Mouse (Mus musculus) ES-E14 (cell line): ENCODE data around the gene Mrtfb. TPM values are rescaled to one million over a fixed set of nuclear protein-coding genes. Genes with fewer than 3 reads are reported as not detected.

ENCODE experiments used
- DNase-seq: peaks from one replicate; pipeline ENCODE4 v3.0.0-alpha.2; 2013; ENCODE audit warnings: low read depth, low spot score
- H3K27ac ChIP-seq: 2 replicates; pipeline ENCODE4 v1.5.1; 2012; ENCODE audit warnings: low read depth, mild to moderate bottlenecking, low read length, moderate library complexity, mixed read lengths; ENCODE audit not compliant: poor library complexity, insufficient read depth, severe bottlenecking
- H3K36me3 ChIP-seq: 2 replicates; pipeline ENCODE4 v1.6.1; 2012; ENCODE audit warnings: mild to moderate bottlenecking, low read length, moderate library complexity, mixed read lengths; ENCODE audit not compliant: control insufficient read depth, poor library complexity, insufficient read depth, severe bottlenecking
- H3K4me1 ChIP-seq, 2 experiments: fragments of 150-350 bp in 1 of 2; sonication (generic) in 1 of 2; 2 replicates each; pipeline ENCODE4 v1.6.1; 2012; ENCODE audit warnings: low read length in 2 of 2, mild to moderate bottlenecking in 1 of 2, mixed read lengths in 1 of 2; ENCODE audit not compliant: control insufficient read depth in 2 of 2, insufficient read depth in 2 of 2, poor library complexity in 1 of 2
- H3K4me3 ChIP-seq, 2 experiments: fragments of 150-350 bp in 1 of 2; sonication (generic) in 1 of 2; 2 replicates each; pipeline ENCODE4 v1.5.1; 2012; ENCODE audit warnings: low read length in 2 of 2, low read depth in 1 of 2, mild to moderate bottlenecking in 1 of 2, mixed read lengths in 1 of 2; ENCODE audit not compliant: insufficient read depth in 1 of 2, poor library complexity in 1 of 2, severe bottlenecking in 1 of 2
- H3K9ac ChIP-seq: 2 replicates; pipeline ENCODE4 v1.6.1; 2012; ENCODE audit warnings: low read depth, mild to moderate bottlenecking, low read length, mixed read lengths; ENCODE audit not compliant: poor library complexity, insufficient read depth, severe bottlenecking
- H3K9me3 ChIP-seq: fragments of 150-350 bp; sonication (generic); 2 replicates; pipeline ENCODE4 v1.6.1; 2012; ENCODE audit warnings: low read depth, mild to moderate bottlenecking, low read length; ENCODE audit not compliant: control insufficient read depth, insufficient read depth
- CHD2 ChIP-seq: IDR thresholded peaks from 2 replicates; pipeline ENCODE4 v1.6.1; 2014; ENCODE audit warnings: mild to moderate bottlenecking, low read depth, low read length, inconsistent platforms
- HCFC1 ChIP-seq: IDR thresholded peaks from 2 replicates; pipeline ENCODE4 v1.6.1; 2012; ENCODE audit warnings: low read length, inconsistent platforms, borderline replicate concordance; ENCODE audit not compliant: insufficient read depth
- MAFK ChIP-seq: IDR thresholded peaks from 2 replicates; pipeline ENCODE4 v1.6.1; 2014; ENCODE audit warnings: mild to moderate bottlenecking, low read depth, low read length, inconsistent platforms; ENCODE audit not compliant: insufficient read depth
- ZC3H11A ChIP-seq: IDR thresholded peaks from 2 replicates; pipeline ENCODE4 v1.6.1; 2012; ENCODE audit warnings: low read depth, mild to moderate bottlenecking, inconsistent platforms, low read length, borderline replicate concordance
- ZNF384 ChIP-seq: IDR thresholded peaks from 2 replicates; pipeline ENCODE4 v1.6.1; 2012; ENCODE audit warnings: low read depth, low read length, inconsistent platforms
- in situ Hi-C, 2 experiments: fragments of 600-800 bp; cut with MboI; formaldehyde crosslinking; loops; one replicate each; pipeline ENCODE4 v1.15.1; 2025; ENCODE audit warnings: low sequenced_read_pairs in 2 of 2, inconsistent platforms in 1 of 2; ENCODE audit not compliant: unreplicated experiment in 2 of 2
- total RNA-seq: library from RNA; depleted of rRNA; stranded (reverse); fragments of 300-350 nt; gene quantifications from 2 replicates; pipeline ENCODE4 v1.2.3, GENCODE M21; 2012

Gene Mrtfb
- total RNA-seq, 1 experiment: 9.6 TPM

DNA sequence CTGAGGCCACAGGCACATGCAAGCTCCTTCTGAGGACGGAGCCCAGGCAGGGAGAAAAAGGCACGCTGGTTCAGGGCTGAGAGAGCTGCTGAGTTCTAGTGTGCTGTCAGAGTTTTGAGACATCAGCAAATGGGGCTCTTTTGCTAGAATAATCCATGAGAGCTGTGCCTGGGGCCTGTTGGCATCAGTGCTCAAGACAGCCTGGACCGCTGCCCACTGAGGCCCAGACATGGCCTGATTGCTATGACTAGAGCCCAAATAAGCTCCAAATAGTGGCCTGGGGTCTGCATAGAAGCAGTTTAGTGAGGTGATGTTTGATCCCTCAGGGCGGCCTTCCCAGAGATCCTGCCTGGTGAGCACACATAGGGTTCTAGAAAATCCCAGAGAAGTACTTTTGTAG lies 195.7 kb downstream of the Mrtfb start:
- no peaks in the 10 kb centered on the region for H3K36me3 ChIP-seq
- no peaks in the 10 kb centered on the region for H3K9me3 ChIP-seq
- H3K9ac ChIP-seq: no peak overlapping the region
- TF ChIP-seq MAFK (no peak), ZC3H11A (no peak), ZNF384 (no peak), HCFC1 (no peak), CHD2 (no peak)
- peaks cover 0 to 5% of the 10 kb centered on the region in 2 experiments; a peak in 1 of 4 replicates for H3K4me1 ChIP-seq
- no peak overlapping the region for H3K4me3 ChIP-seq
- no peak for DNase-seq
- H3K27ac ChIP-seq: no peak overlapping the region
- in situ Hi-C loops: no loop called here

DNA sequence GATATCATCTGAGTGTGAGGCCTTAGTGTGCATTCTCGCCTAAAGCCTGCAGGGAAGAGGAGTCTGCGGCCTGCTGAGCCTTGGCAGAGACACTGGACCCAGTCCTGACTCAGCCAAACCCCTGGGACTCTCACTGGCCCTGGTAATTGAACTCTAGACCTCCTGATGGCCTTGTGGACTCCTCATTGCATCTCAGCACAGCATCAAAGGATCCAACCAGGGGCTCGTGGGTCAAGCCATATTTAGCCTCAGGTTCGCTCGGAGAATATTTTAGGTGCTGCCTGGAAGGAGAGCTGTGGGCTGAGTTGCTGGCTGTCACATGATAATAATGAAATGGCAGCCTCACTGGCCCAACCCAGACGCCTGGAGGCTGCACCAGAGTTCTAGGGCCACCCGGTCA lies 196.4 kb downstream of the Mrtfb start:
- Histone ChIP-seq H3K9me3 (no peaks in the 10 kb centered on the region), H3K4me3 (no peak overlapping the region), H3K27ac (no peak overlapping the region), H3K9ac (no peak overlapping the region), H3K36me3 (no peaks in the 10 kb centered on the region), H3K4me1 (0 out of 4 replicates have a peak, but pooled peaks cover 0 to 3% of the 10 kb centered on the region in 2 experiments)
- in situ Hi-C loops: no loop called here
- DNase-seq: no peak
- TF ChIP-seq MAFK (no peak), CHD2 (no peak), ZNF384 (no peak), ZC3H11A (no peak), HCFC1 (no peak)

DNA sequence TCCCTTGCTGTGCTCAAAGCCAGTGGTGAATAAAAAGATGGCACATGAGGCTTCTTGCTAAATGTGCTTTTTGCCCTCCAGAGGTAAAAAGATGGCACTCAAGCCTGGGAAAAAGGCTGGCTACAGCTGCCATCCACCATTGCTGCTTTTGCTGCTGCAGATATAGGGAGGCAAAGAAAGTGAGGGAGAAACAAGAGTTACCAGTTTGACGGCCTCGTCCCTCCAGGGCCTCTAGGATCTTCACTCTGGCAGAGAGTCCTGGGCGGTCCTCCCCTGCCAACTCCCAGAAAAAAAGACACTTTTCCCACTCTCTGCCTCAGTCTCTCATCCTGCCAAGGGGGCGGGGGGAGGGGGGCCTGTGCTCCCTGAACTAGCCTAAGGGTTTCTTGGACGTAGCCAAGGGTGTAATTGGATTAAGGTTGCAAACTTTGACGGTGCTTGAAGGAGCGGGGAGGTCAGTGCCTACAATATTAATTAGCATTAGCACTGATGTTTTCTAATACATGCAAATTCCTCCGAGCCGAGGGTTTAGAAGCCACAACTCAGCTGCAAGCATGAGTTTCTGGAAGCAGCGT lies 197.8 kb downstream of the Mrtfb start:
- in situ Hi-C loops: no loop called here
- no peak for TF ChIP-seq HCFC1
- DNase-seq: no peak
- Histone ChIP-seq H3K4me1 (0 out of 4 replicates have a peak, but pooled peaks cover 0 to 3% of the 10 kb centered on the region in 2 experiments), H3K9ac (no peak overlapping the region), H3K9me3 (no peaks in the 10 kb centered on the region), H3K4me3 (no peak overlapping the region), H3K27ac (no peak overlapping the region), H3K36me3 (no peaks in the 10 kb centered on the region)

DNA sequence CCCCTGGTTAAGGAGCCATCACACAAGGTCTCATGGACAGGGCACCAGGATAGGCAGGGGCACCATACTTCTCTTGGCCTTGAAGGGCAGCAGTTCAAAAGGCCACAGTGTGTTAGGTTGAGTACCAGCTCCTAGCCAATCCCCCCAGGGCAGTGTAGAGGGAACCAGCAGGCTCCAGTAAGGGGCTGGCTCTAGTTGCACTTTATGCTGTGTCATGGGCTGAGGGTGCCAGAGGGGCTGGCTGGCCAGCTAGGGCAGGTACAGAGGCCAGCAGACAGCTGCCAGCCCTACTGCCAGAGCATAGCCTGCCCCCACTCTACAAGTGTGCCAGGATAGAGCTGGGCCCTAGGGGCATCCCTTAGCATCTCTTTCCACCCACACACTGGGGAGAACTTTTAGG lies 199.3 kb downstream of the Mrtfb start:
- H3K4me3 ChIP-seq: no peak overlapping the region
- no peak overlapping the region for H3K9ac ChIP-seq
- in situ Hi-C loops: no loop called here
- no peak overlapping the region for H3K27ac ChIP-seq
- TF ChIP-seq ZNF384 (no peak), ZC3H11A (no peak), CHD2 (no peak), MAFK (no peak), HCFC1 (no peak)
- H3K9me3 ChIP-seq: no peaks in the 10 kb centered on the region
- H3K4me1 ChIP-seq: no peaks in the 10 kb centered on the region
- no peak for DNase-seq
- no peaks in the 10 kb centered on the region for H3K36me3 ChIP-seq

DNA sequence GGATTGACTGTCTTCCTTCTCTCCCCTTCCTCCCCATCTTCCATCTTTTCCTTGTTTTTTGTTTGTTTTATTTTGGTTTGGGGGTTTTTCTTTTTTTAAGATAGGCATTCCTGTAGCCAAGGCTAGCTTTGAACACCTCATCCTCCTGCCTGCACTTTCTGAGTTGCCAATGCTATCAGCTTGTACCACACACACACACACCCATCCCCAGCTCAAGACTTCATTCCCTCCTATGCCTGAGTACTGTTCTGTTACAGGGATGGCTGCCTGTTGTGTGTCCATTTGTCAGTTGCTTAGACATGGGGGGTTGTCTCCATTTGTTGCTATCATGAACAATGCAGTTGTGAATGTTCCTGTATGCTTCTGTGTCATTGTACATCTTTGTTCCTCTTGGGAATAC lies 202.3 kb downstream of the Mrtfb start:
- Histone ChIP-seq H3K9me3 (no peaks in the 10 kb centered on the region), H3K27ac (no peak overlapping the region), H3K4me1 (no peaks in the 10 kb centered on the region), H3K36me3 (no peaks in the 10 kb centered on the region), H3K9ac (no peak overlapping the region), H3K4me3 (no peak overlapping the region)
- no peak for DNase-seq
- in situ Hi-C loops: no loop called here
- TF ChIP-seq ZNF384 (no peak), MAFK (no peak), ZC3H11A (no peak), HCFC1 (no peak), CHD2 (no peak)
